Mouse (Mus musculus) retina, embryonic 14.5 days (tissue): ENCODE results near the gene Aknad1.

Source experiments
- DNase-seq: peaks from one replicate; pipeline ENCODE4 v3.0.0-alpha.2; 2015; ENCODE audit warnings: low spot score

The Aknad1 gene

GRCm38 (mm10) chr3:108751061-108751460, 11.6 kb downstream of the Aknad1 start:
- DNase-seq: no peak

GRCm38 (mm10) chr3:108751691-108752090, 12.2 kb downstream of the Aknad1 start:
- no peak for DNase-seq

GRCm38 (mm10) chr3:108754541-108754940, 15.1 kb downstream of the Aknad1 start:
- DNase-seq: no peak

- DNase-seq: no peak
Measured at GRCm38 (mm10) chr3:108755542-108755941, 16.1 kb downstream of the Aknad1 start.

GRCm38 (mm10) chr3:108756131-108756530, 16.7 kb downstream of the Aknad1 start:
- DNase-seq: no peak

- no peak for DNase-seq
Measured at GRCm38 (mm10) chr3:108757570-108757969, 18.1 kb downstream of the Aknad1 start.

GRCm38 (mm10) chr3:108759566-108760420, 20.3 kb downstream of the Aknad1 start:
- no peak for DNase-seq

GRCm38 (mm10) chr3:108762597-108763111, 23.2 kb downstream of the Aknad1 start:
- no peak for DNase-seq

GRCm38 (mm10) chr3:108763691-108764090, 24.2 kb downstream of the Aknad1 start:
- DNase-seq: no peak

- DNase-seq: no peak
Measured at GRCm38 (mm10) chr3:108764976-108765375, 25.5 kb downstream of the Aknad1 start.

- DNase-seq: no peak
Measured at GRCm38 (mm10) chr3:108765476-108765875, 26.0 kb downstream of the Aknad1 start.

- no peak for DNase-seq
Measured at GRCm38 (mm10) chr3:108766943-108767342, 27.5 kb downstream of the Aknad1 start.

- DNase-seq: no peak
Measured at GRCm38 (mm10) chr3:108767416-108767815, 28.0 kb downstream of the Aknad1 start.

- DNase-seq: no peak
Measured at GRCm38 (mm10) chr3:108769547-108769946, 30.1 kb downstream of the Aknad1 start.

- peak; percentile 93 for DNase-seq
Measured at GRCm38 (mm10) chr3:108770725-108771368, 31.4 kb downstream of the Aknad1 start.

GRCm38 (mm10) chr3:108772211-108772610, 32.8 kb downstream of the Aknad1 start:
- no peak for DNase-seq

- peak; percentile 24 for DNase-seq
Measured at GRCm38 (mm10) chr3:108772811-108773210, 33.4 kb downstream of the Aknad1 start.

- no peak for DNase-seq
Measured at GRCm38 (mm10) chr3:108778761-108779540, 39.5 kb downstream of the Aknad1 start.

GRCm38 (mm10) chr3:108781238-108781883, 41.9 kb downstream of the Aknad1 start:
- DNase-seq: no peak

GRCm38 (mm10) chr3:108781884-108782270, 42.4 kb downstream of the Aknad1 start:
- DNase-seq: no peak

- no peak for DNase-seq
Measured at GRCm38 (mm10) chr3:108782364-108782895, 43.0 kb downstream of the Aknad1 start.

GRCm38 (mm10) chr3:108786520-108786919, 47.1 kb downstream of the Aknad1 start:
- DNase-seq: no peak
